Mouse (Mus musculus): ENCODE data around the gene Prickle1.

DNA sequence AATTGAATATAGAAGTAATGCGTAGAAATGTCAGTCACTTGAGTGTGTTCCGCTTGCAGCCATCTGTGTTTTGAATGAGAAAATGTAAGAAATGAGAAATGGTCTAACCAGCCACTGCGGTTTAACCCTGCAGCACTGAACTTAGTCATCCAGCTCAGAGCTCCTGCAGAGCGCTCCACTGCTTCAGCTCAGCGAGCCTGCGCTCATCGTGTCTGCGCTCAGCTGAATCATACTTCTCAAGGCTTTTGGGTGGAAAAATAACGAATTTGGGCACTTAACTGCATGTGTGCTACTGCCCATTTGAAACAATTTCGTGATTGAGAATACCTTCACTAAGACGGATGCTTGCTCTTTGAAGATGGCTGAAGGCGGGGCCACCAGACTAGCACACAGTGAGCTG lies 124.0 kb downstream of the Prickle1 start:
- TF ChIP-seq POLR2A (IDR thresholded peaks at IDR 0.05; ENCODE audit: borderline replicate concordance, insufficient read depth, low read length) = no peak
- TF ChIP-seq CTCF (IDR thresholded peaks at IDR 0.05; ENCODE audit: borderline replicate concordance, insufficient read depth, low read depth, low read length) = no peak

Measured in cerebellum, adult 2 months (tissue).